Mouse (Mus musculus): ENCODE results near the gene Ppm1f. TPM values are rescaled to one million over a fixed set of nuclear protein-coding genes. Genes with fewer than 3 reads are reported as not detected.

Ppm1f gene
- polyA plus RNA-seq, 1 experiment = 25.5 TPM

GRCm38 (mm10) chr16:16939543-16939942, 43.3 kb downstream of the Ppm1f start:
- H3K27ac ChIP-seq (ENCODE audit: insufficient read depth, low read length) = no peak overlapping the region
- H3K4me3 ChIP-seq (ENCODE audit: insufficient read depth, low read length) = no peak overlapping the region
- TF ChIP-seq POLR2A (IDR thresholded peaks at IDR 0.05; ENCODE audit: low read depth, low read length) (no peak), CTCF (IDR thresholded peaks at IDR 0.05; ENCODE audit: borderline replicate concordance, insufficient read depth, low read length) (no peak)
- no peaks in the 10 kb centered on the region for H3K4me1 ChIP-seq (ENCODE audit: control insufficient read depth, insufficient read depth, low read length)

GRCm38 (mm10) chr16:16941078-16941477, 44.8 kb downstream of the Ppm1f start:
- no peak overlapping the region for H3K27ac ChIP-seq (ENCODE audit: insufficient read depth, low read length)

GRCm38 (mm10) chr16:16958575-16958974, 62.3 kb downstream of the Ppm1f start:
- Histone ChIP-seq H3K27ac (ENCODE audit: insufficient read depth, low read length) (no peak overlapping the region), H3K4me3 (ENCODE audit: insufficient read depth, low read length) (no peak overlapping the region), H3K4me1 (ENCODE audit: control insufficient read depth, insufficient read depth, low read length) (no peaks in the 10 kb centered on the region)
- TF ChIP-seq POLR2A (IDR thresholded peaks at IDR 0.05; ENCODE audit: low read depth, low read length) = no peak

More at GRCm38 (mm10) chr16:16941078-16941477, 44.8 kb downstream of the Ppm1f start:
- no peak for TF ChIP-seq POLR2A (IDR thresholded peaks at IDR 0.05; ENCODE audit: low read depth, low read length)
- no peak for TF ChIP-seq CTCF (IDR thresholded peaks at IDR 0.05; ENCODE audit: borderline replicate concordance, insufficient read depth, low read length)
- Histone ChIP-seq H3K4me3 (ENCODE audit: insufficient read depth, low read length) (no peak overlapping the region), H3K4me1 (ENCODE audit: control insufficient read depth, insufficient read depth, low read length) (no peaks in the 10 kb centered on the region)

- H3K4me1 ChIP-seq (ENCODE audit: control insufficient read depth, insufficient read depth, low read length) = no peaks in the 10 kb centered on the region
- no peak overlapping the region for H3K27ac ChIP-seq (ENCODE audit: insufficient read depth, low read length)
- H3K4me3 ChIP-seq (ENCODE audit: insufficient read depth, low read length) = no peak overlapping the region
- TF ChIP-seq POLR2A (IDR thresholded peaks at IDR 0.05; ENCODE audit: low read depth, low read length) (no peak), CTCF (IDR thresholded peaks at IDR 0.05; ENCODE audit: borderline replicate concordance, insufficient read depth, low read length) (no peak)
Observed at GRCm38 (mm10) chr16:16959907-16960306, 63.6 kb downstream of the Ppm1f start.

GRCm38 (mm10) chr16:16965149-16965548, 68.9 kb downstream of the Ppm1f start:
- Histone ChIP-seq H3K27ac (ENCODE audit: insufficient read depth, low read length) (no peak overlapping the region), H3K4me1 (ENCODE audit: control insufficient read depth, insufficient read depth, low read length) (no peaks in the 10 kb centered on the region)
- TF ChIP-seq POLR2A (IDR thresholded peaks at IDR 0.05; ENCODE audit: low read depth, low read length) (no peak), CTCF (IDR thresholded peaks at IDR 0.05; ENCODE audit: borderline replicate concordance, insufficient read depth, low read length) (no peak)

GRCm38 (mm10) chr16:16966290-16966689, 70.0 kb downstream of the Ppm1f start:
- Histone ChIP-seq H3K4me3 (ENCODE audit: insufficient read depth, low read length) (no peak overlapping the region), H3K4me1 (ENCODE audit: control insufficient read depth, insufficient read depth, low read length) (no peaks in the 10 kb centered on the region), H3K27ac (ENCODE audit: insufficient read depth, low read length) (no peak overlapping the region)
- TF ChIP-seq CTCF (IDR thresholded peaks at IDR 0.05; ENCODE audit: borderline replicate concordance, insufficient read depth, low read length) (no peak), POLR2A (IDR thresholded peaks at IDR 0.05; ENCODE audit: low read depth, low read length) (no peak)

More at GRCm38 (mm10) chr16:16965149-16965548, 68.9 kb downstream of the Ppm1f start:
- H3K4me3 ChIP-seq (ENCODE audit: insufficient read depth, low read length) = no peak overlapping the region

Other genes with a start within 250 kb of the Ppm1f start
- not detected in 2 replicates for gene Olfr19, start 220.1 kb upstream of the Ppm1f start, polyA plus RNA-seq (2011; ENCODE audit: insufficient read length, low read depth, missing spikeins)
- gene Spag6l, start 67.0 kb upstream of the Ppm1f start, polyA plus RNA-seq (2011; ENCODE audit: insufficient read length, low read depth, missing spikeins) = not detected in 2 replicates
- not detected in 2 replicates for gene Igll1, start 32.5 kb upstream of the Ppm1f start, polyA plus RNA-seq (2011; ENCODE audit: insufficient read length, low read depth, missing spikeins)
- gene Top3b, start 25.7 kb upstream of the Ppm1f start, polyA plus RNA-seq (2011; ENCODE audit: insufficient read length, low read depth, missing spikeins) = 73.9 and 79.2 TPM in 2 replicates
- 3.8 TPM in 1 of 2 replicates, not detected in the other for gene Vpreb1, start 25.6 kb upstream of the Ppm1f start, polyA plus RNA-seq (2011; ENCODE audit: insufficient read length, low read depth, missing spikeins)
- gene Mapk1, start 86.9 kb downstream of the Ppm1f start, polyA plus RNA-seq (2011; ENCODE audit: insufficient read length, low read depth, missing spikeins) = 230 and 254 TPM in 2 replicates
- 1.0 and 2.2 TPM in 2 replicates for gene Ypel1, start 173.2 kb downstream of the Ppm1f start, polyA plus RNA-seq (2011; ENCODE audit: insufficient read length, low read depth, missing spikeins)
- gene Ppil2, start 214.8 kb downstream of the Ppm1f start, polyA plus RNA-seq (2011; ENCODE audit: insufficient read length, low read depth, missing spikeins) = 82.6 and 97.5 TPM in 2 replicates
- gene 2610318N02Rik, start 228.7 kb downstream of the Ppm1f start, polyA plus RNA-seq (2011; ENCODE audit: insufficient read length, low read depth, missing spikeins) = 5.4 and 6.3 TPM in 2 replicates
- gene Sdf2l1, start 235.9 kb downstream of the Ppm1f start, polyA plus RNA-seq (2011; ENCODE audit: insufficient read length, low read depth, missing spikeins) = 17.0 and 23.2 TPM in 2 replicates
- 5.9 and 9.5 TPM in 2 replicates for gene Ydjc, start 248.2 kb downstream of the Ppm1f start, polyA plus RNA-seq (2011; ENCODE audit: insufficient read length, low read depth, missing spikeins)

Measured in embryonic fibroblast, embryonic 13.5 days (primary cell).